Mouse (Mus musculus) hindbrain, postnatal 0 days (tissue): ENCODE measurements around the gene Kirrel3. TPM values are rescaled to one million over a fixed set of nuclear protein-coding genes. Genes with fewer than 3 reads are reported as not detected.
A peak's percentile ranks its signal among the peaks of the same experiment; 100 is the strongest.

Experiments
- ATAC-seq: fragments of 200-750 bp; cut with Nextera tagmentation; 2 replicates; pipeline ENCODE4 v1.8.0; 2017; ENCODE audit warnings: mild to moderate bottlenecking, moderate TSS enrichment, moderate library complexity
- DNase-seq: peaks from one replicate; pipeline ENCODE4 v3.0.0-alpha.2; 2015; ENCODE audit warnings: low spot score
- H3K27ac ChIP-seq: fragments of 300-500 bp; sonication (generic); 2 replicates; pipeline ENCODE4 v1.5.1; 2014; ENCODE audit warnings: mild to moderate bottlenecking
- H3K27me3 ChIP-seq: fragments of 300-500 bp; sonication (generic); 2 replicates; pipeline ENCODE4 v1.6.1; 2014; ENCODE audit warnings: low read length, mixed read lengths; ENCODE audit not compliant: insufficient read depth
- H3K36me3 ChIP-seq: fragments of 300-500 bp; sonication (generic); 2 replicates; pipeline ENCODE4 v1.6.1; 2014; ENCODE audit warnings: low read length, mixed read lengths; ENCODE audit not compliant: insufficient read depth
- H3K4me1 ChIP-seq: fragments of 300-500 bp; sonication (generic); 2 replicates; pipeline ENCODE4 v1.6.1; 2014; ENCODE audit warnings: antibody characterized with exemption, low read length, mixed read lengths; ENCODE audit not compliant: insufficient read depth
- H3K4me2 ChIP-seq: fragments of 300-500 bp; sonication (generic); 2 replicates; pipeline ENCODE4 v1.6.1; 2014; ENCODE audit warnings: low read depth, mild to moderate bottlenecking, low read length, moderate library complexity, mixed read lengths
- H3K4me3 ChIP-seq: fragments of 300-500 bp; sonication (generic); 2 replicates; pipeline ENCODE4 v1.5.1; 2014; ENCODE audit warnings: low read length
- H3K9ac ChIP-seq: fragments of 300-500 bp; sonication (generic); replicated peaks from 2 replicates; pipeline ENCODE4 v1.6.1; 2014; ENCODE audit warnings: mild to moderate bottlenecking, low read length, moderate library complexity, mixed read lengths
- H3K9me3 ChIP-seq: fragments of 300-500 bp; sonication (generic); 2 replicates; pipeline ENCODE4 v1.6.1; 2016; ENCODE audit warnings: low read length, mixed read lengths
- CTCF ChIP-seq: IDR thresholded peaks from 2 replicates; pipeline ENCODE4 v1.5.1; 2016; ENCODE audit warnings: antibody characterized with exemption, control low read depth, low read depth
- WGBS: fragments of 180-500 bp; shearing (Covaris S2); extraction: QIAGEN DNeasy Blood & Tissue Kit; methylation state at CpG from one replicate; pipeline ENCODE4 v1.1.7; 2014; 5-methylcytosine and 5-hydroxymethylcytosine counted together
- polyA plus RNA-seq: library from polyadenylated mRNA; unstranded; fragments of >200 nt; fragmentation: Nextera tagmentation; extraction: Ambion mirVana; gene quantifications from 2 replicates; pipeline ENCODE4 v1.2.1, GENCODE M21; 2015
- total RNA-seq: library from RNA; depleted of rRNA; stranded (reverse); fragments of >200 nt; gene quantifications from 2 replicates; pipeline ENCODE4 v1.2.3, GENCODE M21; 2014

Gene Kirrel3
- total and polyA plus RNA-seq, 2 experiments from 2014 or later, result 40.6 to 44.9 TPM

- no peak overlapping the region for H3K27ac ChIP-seq
- no peak overlapping the region for H3K9ac ChIP-seq
- ATAC-seq (no peak), DNase-seq (peak; percentile 44)
- no peak overlapping the region for H3K4me3 ChIP-seq
- no peak overlapping the region for H3K4me2 ChIP-seq
- H3K27me3 ChIP-seq, result no peaks in the 10 kb centered on the region
- 65% methylated on average over 18 of the region's 18 CpGs for WGBS
- H3K9me3 ChIP-seq, result no peaks in the 10 kb centered on the region
- peaks cover 4% of the 10 kb centered on the region; the same call in 1 of the 2 replicates for H3K4me1 ChIP-seq
- no peaks in the 10 kb centered on the region for H3K36me3 ChIP-seq
- TF ChIP-seq CTCF, result no peak
Observed at GRCm38 (mm10) chr9:34824358-34825088, 338.8 kb downstream of the Kirrel3 start.

- no peak overlapping the region for H3K27ac ChIP-seq
- DNase-seq, result no peak
- WGBS, result 45% methylated on average over 2 of the region's 2 CpGs
Observed at GRCm38 (mm10) chr9:34825089-34825400, 339.4 kb downstream of the Kirrel3 start.

GRCm38 (mm10) chr9:34825402-34826008 lies 339.8 kb downstream of the Kirrel3 start:
- no peak overlapping the region for H3K27ac ChIP-seq
- no peak for TF ChIP-seq CTCF
- WGBS, result 36% methylated on average over 11 of the region's 11 CpGs
- no peak overlapping the region for H3K4me3 ChIP-seq
- no peaks in the 10 kb centered on the region for H3K9me3 ChIP-seq
- no peak overlapping the region for H3K4me2 ChIP-seq
- no peaks in the 10 kb centered on the region for H3K36me3 ChIP-seq
- DNase-seq (peak; percentile 60), ATAC-seq (peak; percentile 68; the same call in 1 of the 2 replicates)
- H3K4me1 ChIP-seq, result peaks cover 4% of the 10 kb centered on the region; the same call in 1 of the 2 replicates
- H3K27me3 ChIP-seq, result no peaks in the 10 kb centered on the region
- H3K9ac ChIP-seq, result no peak overlapping the region

More at GRCm38 (mm10) chr9:34825089-34825400, 339.4 kb downstream of the Kirrel3 start:
- no peaks in the 10 kb centered on the region for H3K36me3 ChIP-seq
- H3K27me3 ChIP-seq, result no peaks in the 10 kb centered on the region
- no peak overlapping the region for H3K4me2 ChIP-seq
- H3K9me3 ChIP-seq, result no peaks in the 10 kb centered on the region
- peaks cover 4% of the 10 kb centered on the region; the same call in 1 of the 2 replicates for H3K4me1 ChIP-seq
- no peak overlapping the region for H3K9ac ChIP-seq
- TF ChIP-seq CTCF, result no peak
- no peak for ATAC-seq
- no peak overlapping the region for H3K4me3 ChIP-seq

- Histone ChIP-seq H3K9me3 (no peaks in the 10 kb centered on the region), H3K27me3 (no peaks in the 10 kb centered on the region), H3K9ac (no peak overlapping the region), H3K36me3 (no peaks in the 10 kb centered on the region), H3K4me2 (no peak overlapping the region), H3K27ac (no peak overlapping the region), H3K4me1 (no peaks in the 10 kb centered on the region), H3K4me3 (no peak overlapping the region)
- no peak for TF ChIP-seq CTCF
- WGBS, result 47% methylated on average over 3 of the region's 3 CpGs
- no peak for ATAC-seq
- no peak for DNase-seq
Observed at GRCm38 (mm10) chr9:34830696-34831095, 345.0 kb downstream of the Kirrel3 start.

- Histone ChIP-seq H3K4me3 (no peak overlapping the region), H3K9me3 (no peaks in the 10 kb centered on the region), H3K4me2 (no peak overlapping the region), H3K27ac (no peak overlapping the region), H3K36me3 (no peaks in the 10 kb centered on the region), H3K27me3 (no peaks in the 10 kb centered on the region), H3K9ac (no peak overlapping the region), H3K4me1 (peaks cover 7% of the 10 kb centered on the region; the same call in 1 of the 2 replicates)
- no peak for TF ChIP-seq CTCF
- peak; percentile 45; the same call in 1 of the 2 replicates for ATAC-seq
- peak; percentile 23 for DNase-seq
- WGBS, result 70% methylated on average over 2 of the region's 2 CpGs
Observed at GRCm38 (mm10) chr9:34836801-34837200, 351.1 kb downstream of the Kirrel3 start.

GRCm38 (mm10) chr9:34837700-34838462 lies 352.2 kb downstream of the Kirrel3 start:
- WGBS, result 45% methylated on average over 10 of the region's 10 CpGs
- Histone ChIP-seq H3K4me3 (no peak overlapping the region), H3K27ac (no peak overlapping the region), H3K36me3 (no peaks in the 10 kb centered on the region), H3K9me3 (no peaks in the 10 kb centered on the region), H3K4me2 (no peak overlapping the region), H3K9ac (no peak overlapping the region), H3K27me3 (no peaks in the 10 kb centered on the region), H3K4me1 (peaks cover 7% of the 10 kb centered on the region; the same call in 1 of the 2 replicates)
- DNase-seq (peak; percentile 50), ATAC-seq (no peak)
- TF ChIP-seq CTCF, result no peak
